Mouse (Mus musculus) thymus, adult 18-20 months (tissue): ENCODE measurements around the gene Arl10.

Source experiments
- DNase-seq, 2 experiments: peaks; one replicate each; pipeline ENCODE4 v3.0.0; 2022; ENCODE audit warnings: mixed read lengths in 2 of 2

Gene Arl10

DNA sequence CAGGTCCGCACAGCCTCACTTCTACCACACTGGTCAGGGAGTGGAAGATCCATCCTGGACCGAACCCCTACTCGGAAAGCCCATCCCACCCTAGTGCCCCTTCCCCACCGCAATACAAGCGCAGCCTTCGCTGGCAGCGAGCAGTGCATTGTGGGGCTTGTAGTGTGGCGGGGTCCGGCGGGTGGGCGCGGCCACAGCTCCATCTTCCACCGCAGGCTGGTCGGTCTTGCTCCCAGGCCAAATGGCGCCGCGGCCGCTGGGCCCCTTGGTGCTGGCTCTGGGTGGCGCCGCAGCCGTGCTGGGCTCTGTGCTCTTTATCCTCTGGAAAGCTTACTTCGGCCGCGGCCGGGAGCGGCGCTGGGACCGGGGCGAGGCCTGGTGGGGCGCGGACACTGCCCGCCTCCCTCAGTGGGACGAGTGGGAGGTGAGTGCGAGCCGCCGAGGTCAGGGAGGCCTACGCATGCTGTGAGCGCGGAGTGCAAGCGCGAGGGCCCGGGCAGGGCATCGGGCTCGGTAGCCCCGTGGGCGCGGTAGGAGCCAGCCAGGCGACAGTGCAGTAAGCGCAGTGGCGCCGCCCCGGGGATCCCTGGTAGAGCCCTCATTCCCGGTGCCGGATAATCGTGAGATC, at the start of gene Arl10:
Gene Arl10 (plus strand): TSS at position 162 of the 628 bp plus-strand sequence.
- DNase-seq: peak; percentile 52 to 57

DNA sequence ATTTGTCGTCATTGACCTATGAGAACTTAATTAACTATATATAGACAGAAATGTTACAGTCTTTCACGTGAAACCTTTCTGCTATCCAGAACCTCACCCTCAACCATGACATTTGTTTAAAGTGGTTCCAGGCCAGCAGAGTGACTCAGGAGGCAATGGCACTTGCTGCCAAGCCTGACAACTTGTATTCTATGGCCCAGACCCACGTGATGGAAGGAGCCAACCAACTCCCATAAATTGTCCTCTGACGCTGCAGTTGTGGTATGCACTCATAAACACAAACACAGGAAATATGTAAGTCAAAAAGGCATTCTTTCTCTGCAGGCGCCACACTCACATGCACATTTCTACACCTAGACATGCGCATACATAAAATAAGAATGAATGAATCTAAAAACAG, 47.7 kb upstream of the Arl10 start:
- DNase-seq: no peak

DNA sequence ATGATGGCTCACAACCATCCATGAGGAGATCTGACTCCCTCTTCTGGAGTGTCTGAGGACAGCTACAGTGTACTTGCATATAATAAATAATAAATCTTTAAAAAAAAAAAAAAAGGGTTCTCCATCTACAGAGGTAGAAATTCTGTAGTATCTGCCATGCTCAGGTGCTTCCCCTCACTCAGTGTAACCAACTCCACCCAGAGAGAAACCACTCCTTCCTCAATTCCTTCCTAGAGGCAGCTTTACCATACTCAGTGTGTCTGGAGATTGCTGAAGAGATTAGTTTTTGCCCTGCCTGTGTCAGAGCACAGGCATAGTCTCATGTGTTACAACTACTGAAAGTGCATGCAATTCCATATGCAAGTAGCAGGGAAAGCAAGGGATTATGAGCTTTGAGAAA, 42.7 kb upstream of the Arl10 start:
- DNase-seq: no peak

DNA sequence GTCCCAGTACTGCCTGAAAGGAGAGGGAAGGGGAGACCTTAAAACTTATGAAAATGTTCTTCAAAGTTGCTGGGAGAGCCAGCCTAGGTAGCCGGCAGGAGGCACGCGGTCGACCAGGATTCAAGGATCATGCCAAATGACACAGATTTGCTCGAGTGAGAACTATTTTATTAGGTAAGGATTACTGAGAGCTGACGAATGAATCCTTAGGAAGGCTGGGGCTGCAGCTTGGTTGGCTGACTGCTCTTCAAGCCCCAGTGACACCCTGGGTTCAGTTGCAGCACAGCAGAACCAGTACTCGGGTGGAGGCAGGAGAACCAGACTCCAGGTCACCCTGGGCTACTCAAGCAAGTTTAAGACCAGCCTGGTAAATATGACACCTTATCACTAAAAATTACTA, 26.8 kb upstream of the Arl10 start:
- no peak for DNase-seq

DNA sequence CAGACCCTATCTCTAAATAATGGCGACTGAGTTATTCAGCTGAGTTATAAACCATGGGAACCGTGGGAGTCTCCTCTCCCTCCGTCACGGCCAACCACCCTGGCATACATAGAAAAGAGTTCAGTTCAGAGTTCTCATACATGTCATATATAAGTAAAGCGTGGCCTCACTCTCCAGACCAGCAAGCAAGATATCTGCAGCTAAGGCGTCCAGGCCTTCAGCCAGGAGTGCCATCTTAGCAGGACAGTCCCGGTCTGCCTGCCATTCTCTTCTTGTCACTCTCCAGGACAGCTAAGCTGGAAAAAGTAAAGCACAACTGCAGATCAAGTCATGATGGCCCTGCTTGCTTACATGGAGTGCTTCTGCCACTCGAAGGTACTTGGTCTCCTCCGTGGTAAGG, 18.6 kb upstream of the Arl10 start:
- no peak for DNase-seq

DNA sequence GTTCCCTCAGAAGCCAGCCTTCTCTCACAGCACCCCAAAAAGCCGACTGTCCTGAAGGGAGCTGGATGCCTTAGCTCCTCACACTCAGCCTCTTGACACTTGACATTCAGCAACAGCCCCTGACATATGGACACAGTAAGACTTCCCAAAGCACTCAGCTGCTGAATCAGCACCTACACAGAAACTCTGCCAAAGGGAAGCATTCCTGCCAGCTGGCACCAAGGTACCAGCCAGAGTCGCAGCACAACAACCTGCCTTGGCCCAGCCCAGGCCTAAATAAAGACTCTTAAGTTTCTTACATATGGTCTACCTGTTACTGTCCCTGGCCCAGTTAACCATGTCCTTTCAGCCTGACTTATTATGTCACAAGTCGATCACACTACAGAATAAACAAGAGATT, 18.0 kb upstream of the Arl10 start:
- DNase-seq: no peak

DNA sequence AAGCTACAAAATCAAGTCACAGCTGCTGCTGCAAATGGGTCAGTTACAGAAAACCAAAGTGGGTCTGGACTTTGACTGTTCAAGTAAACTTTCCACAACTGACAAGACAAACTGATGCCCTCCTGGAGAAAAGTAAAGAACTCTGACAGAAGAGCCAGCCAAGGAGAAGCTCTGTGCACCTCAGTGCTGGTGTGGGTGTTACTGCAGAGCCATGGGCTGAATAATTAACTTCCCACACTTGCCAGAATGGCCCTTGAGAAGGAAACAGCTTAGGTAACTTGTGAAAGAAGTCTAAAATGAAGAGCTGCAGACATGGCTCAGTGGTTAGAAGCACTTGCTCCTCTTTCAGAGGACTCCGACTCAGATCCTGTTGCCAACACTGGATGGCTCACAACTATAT, 17.2 kb upstream of the Arl10 start:
- DNase-seq: no peak

DNA sequence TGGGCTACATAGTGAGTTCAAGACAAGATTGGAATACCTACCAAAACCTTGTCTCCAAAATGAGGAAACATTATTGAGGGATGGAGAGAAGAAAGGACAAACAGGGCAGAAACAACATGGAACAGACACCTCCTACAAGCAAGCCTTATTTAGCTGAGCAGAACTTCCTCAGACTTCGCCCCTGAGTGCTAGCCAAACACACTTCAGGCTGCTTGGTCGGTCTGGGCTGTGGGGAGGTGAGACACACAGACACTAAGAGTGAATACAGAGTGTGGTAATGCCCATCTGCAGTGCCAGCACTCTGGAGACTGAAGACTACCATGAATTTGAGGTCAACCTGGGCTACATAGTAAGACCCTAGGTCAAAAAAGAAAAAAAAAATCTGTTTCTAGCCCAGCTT, 15.2 kb upstream of the Arl10 start:
- DNase-seq: no peak

DNA sequence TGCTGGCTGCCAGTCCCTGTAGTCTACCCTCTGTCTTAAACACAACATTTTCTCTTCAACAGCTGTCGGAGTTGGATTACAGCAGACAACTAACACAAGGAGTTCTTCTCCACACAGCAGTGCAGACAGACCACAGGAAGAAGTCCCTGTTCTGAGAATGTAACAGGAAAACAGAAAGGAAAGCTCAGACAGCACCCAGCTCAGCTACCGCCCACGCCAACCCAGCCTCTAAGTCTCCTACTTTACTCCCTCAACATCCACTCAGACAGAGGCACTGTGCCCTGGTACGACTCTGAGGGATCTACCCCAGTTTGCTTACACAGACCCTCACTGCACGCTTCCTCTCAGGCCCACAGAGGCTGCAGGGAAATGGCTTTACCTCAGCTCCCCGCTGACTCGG, 14.2 kb upstream of the Arl10 start:
- no peak for DNase-seq

DNA sequence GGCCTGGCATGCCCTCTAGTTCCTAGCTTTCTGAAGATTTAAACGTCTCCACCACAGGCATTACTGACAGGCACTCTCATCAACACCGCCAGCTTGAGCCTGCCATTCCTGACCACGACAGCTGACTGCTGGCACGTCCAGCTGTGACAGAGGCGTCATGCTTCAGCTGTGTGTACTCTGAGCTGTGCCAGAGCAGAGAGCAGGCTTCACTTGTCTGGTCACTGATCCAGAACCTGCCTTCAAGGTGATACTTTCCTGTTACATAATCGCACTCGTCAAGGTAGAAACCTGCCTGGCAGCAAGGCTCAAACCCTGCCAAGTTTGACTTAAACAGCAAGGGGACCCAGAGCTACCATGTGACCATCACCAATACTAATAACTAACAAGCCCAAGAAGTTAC, 12.3 kb upstream of the Arl10 start:
- DNase-seq: no peak

DNA sequence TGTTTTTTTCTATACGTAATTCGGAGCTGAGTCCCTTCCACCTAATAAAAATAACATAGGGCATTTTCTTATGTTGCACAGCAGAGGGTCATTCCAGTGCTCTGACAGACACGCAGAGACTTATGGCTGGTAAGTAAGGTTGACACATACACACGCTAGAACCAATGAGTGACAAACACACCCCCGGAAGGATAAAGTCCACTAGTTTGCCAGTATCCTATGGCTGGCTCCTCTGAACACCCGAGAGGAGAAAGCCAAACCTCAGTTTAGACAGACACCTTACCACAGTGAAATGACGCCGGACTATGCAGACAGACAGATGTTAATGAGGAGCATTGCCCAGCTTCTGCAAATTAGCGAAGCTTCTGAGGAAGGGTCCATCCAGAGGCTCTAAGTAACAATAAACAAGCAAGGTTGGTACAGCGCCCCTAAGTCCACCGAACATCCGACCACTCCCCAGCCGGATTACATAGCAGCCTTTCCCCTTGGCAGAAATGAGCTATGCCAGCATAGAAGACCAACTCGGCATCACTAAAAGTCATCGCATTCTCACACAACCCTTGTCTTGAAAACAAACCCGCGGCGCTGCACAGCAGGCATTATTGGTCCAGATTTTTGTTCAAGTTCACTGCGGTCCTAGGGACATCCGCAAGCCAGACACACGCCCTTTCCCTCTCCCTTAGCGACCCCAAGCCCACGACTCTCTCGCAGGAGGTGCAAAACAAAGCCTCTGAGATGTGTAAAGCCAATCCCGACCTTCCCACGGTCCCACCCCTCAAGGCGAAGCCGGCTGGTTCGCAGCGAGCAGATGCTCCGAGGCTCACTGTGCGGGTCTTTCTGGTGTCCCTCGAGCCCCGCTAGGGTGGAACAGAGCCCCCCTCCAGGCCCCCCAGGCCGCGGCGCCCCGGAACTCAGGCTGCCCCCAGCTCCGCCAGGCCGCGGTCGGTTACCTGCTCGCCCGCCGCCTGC, 10.3 kb upstream of the Arl10 start:
- no peak for DNase-seq

DNA sequence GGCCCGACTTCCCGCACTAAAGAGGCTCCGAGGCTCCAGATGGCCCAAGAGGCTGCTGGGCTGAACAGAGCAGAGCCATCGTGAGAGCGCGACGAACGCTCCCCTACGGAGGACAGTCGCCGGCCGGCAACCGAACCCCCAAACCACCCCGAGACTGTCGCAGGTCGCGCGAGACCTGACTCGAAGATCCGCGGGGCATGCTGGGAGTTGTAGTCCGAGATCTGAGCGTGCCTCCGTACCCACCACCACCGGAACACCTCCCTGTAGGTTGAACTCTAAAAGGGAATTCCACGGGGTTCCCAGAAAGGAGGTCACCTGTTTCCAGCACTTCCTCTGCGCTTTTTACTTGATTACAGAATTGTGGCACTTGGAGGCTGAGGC, 9.6 kb upstream of the Arl10 start, which contains the start of gene 4833439L19Rik:
Gene 4833439L19Rik (minus strand): TSS at position 235 of the 381 bp plus-strand sequence.
- DNase-seq: peak; percentile 89 to 93

DNA sequence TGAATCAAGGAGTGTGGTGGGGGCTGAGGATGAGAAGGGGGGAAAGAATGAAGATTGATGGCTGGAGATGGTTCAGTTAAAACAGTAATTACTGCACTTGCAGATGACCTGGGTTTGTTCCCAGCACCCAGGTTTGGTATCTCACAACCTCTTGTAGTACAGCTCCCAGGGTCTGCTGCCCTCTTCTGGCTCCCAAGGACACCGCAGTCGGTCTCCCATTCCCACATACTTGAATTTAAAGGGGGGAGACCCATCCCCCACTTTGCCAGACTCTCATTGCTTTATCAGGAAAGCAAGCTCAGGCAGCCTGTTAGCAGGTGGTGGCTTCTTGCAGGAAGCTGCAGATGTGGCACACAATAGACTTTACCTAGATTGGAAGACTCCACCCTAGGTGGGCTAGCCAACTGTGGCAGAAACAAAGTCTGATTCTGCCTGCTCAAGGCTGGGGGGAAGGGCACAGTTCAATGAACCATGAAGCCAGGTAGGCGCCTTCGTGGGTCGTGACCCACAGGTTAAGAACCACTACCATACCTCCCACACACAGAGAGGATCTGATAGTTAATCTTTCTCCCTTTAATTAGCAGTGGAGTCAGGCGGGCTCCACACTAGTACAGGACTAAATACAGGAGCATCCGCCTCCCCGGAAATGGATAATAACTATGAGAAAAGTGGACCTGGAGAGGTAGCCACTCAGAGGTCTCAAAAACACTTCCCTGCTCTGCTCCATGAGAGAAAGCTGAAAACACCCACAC, 9.0 kb upstream of the Arl10 start:
- DNase-seq: peak; percentile 35 to 56

DNA sequence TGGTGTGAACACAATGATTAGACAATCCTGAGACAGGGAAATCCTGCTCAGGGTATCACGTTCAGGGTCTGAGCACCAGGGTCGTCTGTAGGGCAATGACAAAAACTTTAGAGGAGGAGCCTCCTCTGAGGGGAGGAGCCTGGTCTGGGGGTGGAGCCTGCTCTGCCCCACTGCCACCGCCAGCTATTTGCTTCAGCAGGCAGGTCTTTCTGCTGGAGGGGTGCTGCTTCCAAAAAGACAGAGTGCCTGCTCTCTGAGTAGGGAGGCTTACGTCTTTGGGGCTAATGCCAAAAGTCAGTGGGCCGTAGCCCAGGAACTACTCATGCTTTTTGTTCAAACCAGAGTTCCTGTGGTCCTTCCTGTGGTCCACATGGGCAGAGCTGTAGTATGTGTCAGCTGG, 6.4 kb upstream of the Arl10 start:
- DNase-seq: no peak

DNA sequence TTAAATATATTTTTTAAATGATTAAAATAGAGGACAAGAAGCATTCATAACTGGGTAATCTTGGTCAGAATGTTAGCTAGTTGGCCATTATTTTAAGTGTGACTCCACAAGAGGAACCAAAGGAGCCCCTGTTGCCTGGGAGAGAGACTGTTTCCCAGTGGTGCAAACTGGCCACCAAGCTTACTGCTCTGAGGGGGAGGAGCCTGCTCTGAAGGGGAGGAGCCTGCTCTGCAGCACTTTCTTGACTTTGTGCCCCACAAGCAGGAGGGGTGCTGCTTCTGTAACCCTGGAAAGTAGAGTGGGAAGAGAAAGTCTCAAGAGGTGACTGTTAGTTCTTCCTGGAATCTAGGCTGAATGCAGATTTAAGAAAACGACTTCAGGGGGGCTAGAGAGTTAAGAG, 5.5 kb upstream of the Arl10 start:
- DNase-seq: no peak

DNA sequence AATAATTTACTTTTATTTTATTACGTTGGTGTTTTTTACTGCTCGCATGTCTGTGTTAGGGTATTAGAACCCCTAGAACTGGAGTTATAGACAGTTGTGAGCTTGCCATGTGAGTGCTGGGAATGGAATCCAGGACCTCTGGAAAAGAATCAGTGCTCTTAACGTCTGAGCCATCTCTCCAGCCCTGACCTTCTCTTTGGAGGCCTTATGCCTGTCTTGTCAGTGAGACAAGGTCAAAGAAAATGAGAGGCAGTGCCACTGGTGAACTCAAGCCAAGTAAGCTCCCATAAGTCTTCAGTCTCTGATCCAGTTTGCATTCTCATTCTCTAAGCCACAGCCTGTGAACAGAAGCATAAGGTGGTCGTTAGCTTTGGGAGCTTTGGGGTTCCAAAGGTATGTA, 4.1 kb upstream of the Arl10 start:
- no peak for DNase-seq

DNA sequence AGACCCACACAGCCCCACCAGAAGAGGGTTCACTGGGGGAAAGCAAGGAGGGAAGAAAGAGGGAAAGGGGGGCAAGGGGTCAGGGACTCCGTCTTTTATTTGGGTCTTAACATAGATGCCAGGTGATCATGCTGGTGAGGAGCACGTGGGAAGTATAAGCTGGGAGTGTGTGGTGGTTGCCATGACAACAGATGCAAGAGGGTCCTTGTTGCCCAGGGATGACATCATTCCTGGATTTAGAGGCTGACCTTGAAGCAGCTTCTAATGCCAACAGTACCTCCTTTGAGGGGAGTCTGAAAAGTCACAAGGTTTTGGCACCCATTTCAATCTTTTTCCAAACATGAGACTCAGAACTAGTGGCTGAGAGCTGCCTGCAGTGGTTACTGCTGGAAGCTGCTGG, 3.2 kb upstream of the Arl10 start:
- no peak for DNase-seq

DNA sequence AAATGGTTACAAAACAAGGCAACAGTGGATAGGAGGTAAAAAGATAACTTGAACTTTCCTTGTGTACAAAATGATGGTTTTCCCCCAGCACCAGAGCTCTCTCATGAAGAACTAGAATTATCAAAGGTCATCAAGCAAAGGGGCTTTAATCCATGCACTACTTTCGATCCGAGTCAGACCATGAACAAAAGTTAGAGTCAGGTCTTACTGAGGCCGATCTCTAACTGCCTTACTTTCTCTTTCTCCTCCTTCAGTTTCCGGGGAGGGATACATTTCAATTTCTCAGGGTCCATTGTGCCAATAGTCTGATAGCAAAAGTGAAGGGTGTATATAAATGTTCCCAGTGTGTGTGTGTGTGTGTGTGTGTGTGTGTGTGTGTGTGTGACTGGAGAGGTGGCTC, 2.2 kb upstream of the Arl10 start:
- DNase-seq: no peak

DNA sequence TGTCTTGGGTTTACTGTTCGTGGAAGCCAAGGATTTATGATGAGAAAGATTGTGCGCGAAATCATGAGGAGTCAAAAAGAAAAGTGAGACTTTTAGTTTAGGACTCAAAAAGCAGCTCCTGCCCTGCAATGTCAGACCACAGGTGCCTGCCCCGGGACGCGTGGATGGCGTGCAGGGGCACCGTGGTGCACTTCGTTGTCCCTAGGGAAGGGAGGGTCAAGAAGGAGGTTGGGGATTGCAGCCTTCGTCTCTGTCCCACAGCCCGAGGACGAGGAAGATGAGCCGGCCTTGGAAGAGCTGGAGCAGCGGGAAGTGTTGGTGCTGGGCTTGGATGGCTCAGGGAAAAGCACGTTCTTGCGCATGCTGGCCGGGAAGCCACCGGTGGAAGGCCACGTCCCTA, 674 bp downstream of the Arl10 start:
- DNase-seq: no peak

DNA sequence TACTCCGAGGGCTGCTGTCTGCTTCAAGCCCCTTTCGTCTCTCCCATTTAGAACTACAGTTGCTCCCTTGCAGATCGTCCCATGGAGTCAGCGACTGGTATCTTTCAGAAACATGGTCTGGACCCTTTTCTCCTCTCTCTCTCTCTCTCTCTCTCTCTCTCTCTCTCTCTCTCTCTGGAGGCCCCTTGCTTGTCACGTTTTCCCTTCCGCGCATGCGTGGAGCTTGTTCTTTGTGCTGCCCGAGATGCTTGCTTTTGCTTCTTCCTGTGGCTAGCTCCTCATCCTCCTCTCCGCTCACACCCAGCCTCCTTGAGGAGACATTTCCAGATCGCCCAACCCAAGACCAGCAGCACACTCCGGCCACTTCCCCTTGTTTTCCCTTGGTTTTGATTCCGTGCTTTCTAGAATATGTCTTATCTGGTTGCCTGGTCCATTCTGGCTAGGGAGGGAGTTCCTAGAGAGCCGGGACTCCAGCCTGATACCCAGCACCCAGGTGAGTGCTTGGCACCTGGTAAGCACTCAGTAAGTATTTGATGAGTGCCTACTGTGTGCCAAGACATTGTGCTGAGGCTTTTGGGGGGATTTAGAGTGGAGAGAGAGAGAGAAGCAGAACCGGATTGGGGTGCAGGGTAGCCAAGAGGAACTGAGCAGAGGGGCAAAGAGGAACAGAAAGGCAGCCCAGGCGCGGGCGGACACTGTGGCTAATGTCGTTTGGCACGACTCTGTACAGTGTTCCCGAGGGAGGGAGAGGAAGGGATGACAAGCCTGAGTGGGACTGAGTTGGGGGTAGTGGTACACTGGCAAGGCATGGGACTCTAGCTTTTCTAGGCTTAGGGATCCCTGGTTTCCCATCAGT, 3.1 kb downstream of the Arl10 start:
- no peak for DNase-seq

DNA sequence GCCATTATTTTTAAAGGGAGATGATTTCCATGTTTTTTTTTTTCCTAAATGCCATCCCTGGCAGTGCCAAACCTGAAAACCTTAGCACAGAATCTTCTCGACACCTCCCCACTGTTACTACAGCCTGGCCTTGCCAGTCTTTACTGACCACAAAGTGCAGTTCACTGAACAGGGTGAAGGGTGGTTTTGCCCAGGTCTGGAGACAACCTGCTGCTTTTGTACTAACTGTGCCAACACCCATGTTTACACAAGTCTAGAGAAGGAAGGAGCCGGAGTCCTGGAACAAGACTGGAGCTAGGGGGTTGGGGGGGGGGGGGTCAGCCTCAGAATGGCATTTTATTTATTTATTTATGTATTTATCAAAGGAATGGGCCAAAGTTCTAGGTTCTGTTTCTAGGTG, 6.6 kb downstream of the Arl10 start:
- no peak for DNase-seq

DNA sequence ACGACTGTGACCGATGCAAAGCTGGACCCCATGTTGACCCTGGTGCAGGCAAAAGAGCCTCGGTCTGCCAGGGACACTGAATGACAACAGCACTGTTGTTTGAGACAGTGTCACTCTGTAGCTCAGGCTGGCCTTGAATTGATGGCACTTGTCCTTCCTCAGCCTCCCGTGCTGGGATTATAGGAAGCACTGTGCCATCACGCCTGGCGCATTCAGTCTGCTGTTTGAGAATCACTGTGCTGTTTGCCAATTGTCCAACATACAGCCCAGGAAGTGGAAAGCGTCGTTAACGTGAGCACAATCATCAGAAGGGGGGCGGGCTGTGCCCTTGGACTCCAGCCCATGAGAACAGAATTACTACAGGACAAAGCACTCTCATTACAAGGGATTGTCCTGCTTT, 7.3 kb downstream of the Arl10 start:
- no peak for DNase-seq

DNA sequence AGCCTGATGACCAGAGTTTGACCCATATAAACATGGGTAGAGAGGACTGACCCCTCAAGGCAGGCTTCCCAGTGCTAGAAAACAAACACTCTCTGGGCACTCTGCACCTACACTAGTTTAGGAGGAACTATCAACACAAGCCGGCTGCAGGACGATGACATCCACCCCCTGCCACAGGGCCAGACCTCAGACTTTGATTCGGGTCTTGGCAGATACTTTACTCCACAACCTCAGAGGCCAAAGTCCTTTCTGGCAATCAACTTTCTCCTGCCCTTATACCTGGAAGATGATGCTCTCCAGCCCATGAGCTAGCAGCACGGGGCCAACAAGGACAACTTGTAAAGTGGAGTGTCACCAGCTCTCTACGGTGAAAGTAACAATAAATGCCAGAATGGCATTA, 8.0 kb downstream of the Arl10 start:
- DNase-seq: no peak
